Mouse (Mus musculus): ENCODE results near the gene Car3. TPM values are rescaled to one million over a fixed set of nuclear protein-coding genes. Genes with fewer than 3 reads are reported as not detected.

Car3 gene
- polyA plus RNA-seq, 1 experiment from 2014 or later, result 2.9 TPM

DNA sequence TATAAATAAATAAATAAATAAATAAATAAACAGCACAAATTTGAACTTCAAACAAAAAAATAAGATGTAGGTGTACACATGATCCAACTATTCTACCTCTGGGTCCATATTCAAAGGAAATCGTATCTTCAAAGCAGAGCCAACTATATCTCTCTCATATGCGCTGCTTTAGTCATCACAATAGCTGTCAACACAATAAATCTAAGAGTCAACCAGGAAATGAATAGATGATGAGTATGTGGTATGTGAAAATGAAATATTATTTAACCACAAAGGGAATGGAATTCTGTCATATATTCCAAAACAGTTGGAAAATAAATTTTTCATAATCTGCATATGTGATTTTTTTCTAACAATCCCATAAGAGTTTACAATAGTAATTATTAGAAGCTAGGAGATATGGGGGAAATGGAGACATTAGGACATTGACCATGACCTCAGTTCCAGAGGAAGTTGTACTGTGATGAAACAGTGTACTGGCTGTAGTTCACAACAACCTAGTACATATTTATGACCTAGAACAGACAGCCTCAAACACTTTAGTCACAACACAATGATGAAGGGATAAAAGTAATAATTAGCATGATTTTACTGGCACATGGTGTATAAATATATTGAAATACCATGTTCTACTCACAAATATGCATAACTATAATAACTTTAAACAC is 14.6 kb upstream of the Car3 start:
- no peak overlapping the region for H3K9ac ChIP-seq (ENCODE audit: low read length)
- no peak for ATAC-seq (ENCODE audit: insufficient number of reproducible peaks, low FRiP score, low TSS enrichment, low read depth)
- 84% methylated on average over 2 of the region's 2 CpGs for WGBS

DNA sequence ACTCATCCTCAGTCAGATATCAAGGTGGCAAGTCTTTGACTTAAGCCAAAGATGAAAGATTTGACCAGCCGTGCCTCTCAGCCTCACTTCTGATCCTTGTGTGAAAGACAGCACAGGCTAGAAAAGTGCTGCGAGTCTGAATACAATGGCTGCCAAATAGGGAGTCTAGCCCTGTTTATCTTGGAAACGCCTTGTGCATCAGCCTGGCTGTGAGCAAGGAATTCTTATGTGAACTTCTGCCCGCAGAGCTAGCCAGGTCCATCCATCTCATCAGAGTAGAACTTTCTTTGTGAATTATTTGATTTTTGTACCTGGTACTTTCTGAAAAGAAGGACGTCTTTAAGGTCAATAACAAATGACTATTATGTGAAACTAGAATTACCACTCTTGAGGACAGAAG is 9.3 kb upstream of the Car3 start:
- DNase-seq (ENCODE audit: low spot score), result no peak
- no peaks in the 10 kb centered on the region for H3K9me3 ChIP-seq (ENCODE audit: control insufficient read depth, low read length)
- H3K4me3 ChIP-seq (ENCODE audit: low read depth, low read length), result no peak overlapping the region
- no peaks in the 10 kb centered on the region for H3K27me3 ChIP-seq (ENCODE audit: control insufficient read depth, insufficient read depth, low read length)
- ATAC-seq (ENCODE audit: insufficient number of reproducible peaks, low FRiP score, low TSS enrichment, low read depth), result no peak
- no peak overlapping the region for H3K9ac ChIP-seq (ENCODE audit: low read length)
- WGBS, result 83% methylated on average over 5 of the region's 5 CpGs
- no peaks in the 10 kb centered on the region for H3K36me3 ChIP-seq (ENCODE audit: control insufficient read depth, insufficient read depth, low read length)
- H3K4me2 ChIP-seq (ENCODE audit: low read depth, severe bottlenecking), result no peak overlapping the region
- H3K4me1 ChIP-seq (ENCODE audit: control insufficient read depth, insufficient read depth, low read length), result no peaks in the 10 kb centered on the region
- no peak overlapping the region for H3K27ac ChIP-seq (replicated peaks; ENCODE audit: low read depth, low read length)

More for the DNA sequence above, 14.6 kb upstream of the Car3 start:
- Histone ChIP-seq H3K27me3 (ENCODE audit: control insufficient read depth, insufficient read depth, low read length) (no peaks in the 10 kb centered on the region), H3K4me2 (ENCODE audit: low read depth, severe bottlenecking) (no peak overlapping the region), H3K9me3 (ENCODE audit: control insufficient read depth, low read length) (no peaks in the 10 kb centered on the region), H3K4me3 (ENCODE audit: low read depth, low read length) (no peak overlapping the region), H3K36me3 (ENCODE audit: control insufficient read depth, insufficient read depth, low read length) (no peaks in the 10 kb centered on the region), H3K27ac (replicated peaks; ENCODE audit: low read depth, low read length) (no peak overlapping the region), H3K4me1 (ENCODE audit: control insufficient read depth, insufficient read depth, low read length) (no peaks in the 10 kb centered on the region)
- no peak for DNase-seq (ENCODE audit: low spot score)

DNA sequence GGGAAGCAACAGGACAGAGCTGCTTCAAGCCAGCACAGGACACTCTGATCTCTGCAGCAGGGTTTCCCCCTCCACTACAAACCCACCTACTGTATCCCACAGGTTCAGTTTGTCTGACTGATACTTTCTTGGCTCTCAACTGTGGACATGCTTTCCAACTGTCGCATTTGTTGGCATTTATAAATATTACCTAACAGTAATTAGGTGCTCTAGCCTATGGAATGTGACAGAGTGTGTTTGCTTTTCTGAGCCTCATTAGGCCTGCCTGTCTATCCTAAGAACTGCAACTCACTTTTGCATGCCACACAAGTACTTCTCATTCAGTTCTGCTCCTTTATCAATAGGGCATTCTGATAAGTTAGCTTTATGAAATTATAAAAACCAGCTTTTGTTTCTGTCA is 8.9 kb upstream of the Car3 start:
- 74% methylated on average over 1 of the region's 1 CpGs for WGBS
- DNase-seq (ENCODE audit: low spot score), result no peak
- H3K9ac ChIP-seq (ENCODE audit: low read length), result no peak overlapping the region
- no peak for ATAC-seq (ENCODE audit: insufficient number of reproducible peaks, low FRiP score, low TSS enrichment, low read depth)
- no peaks in the 10 kb centered on the region for H3K36me3 ChIP-seq (ENCODE audit: control insufficient read depth, insufficient read depth, low read length)
- no peak overlapping the region for H3K4me2 ChIP-seq (ENCODE audit: low read depth, severe bottlenecking)
- no peaks in the 10 kb centered on the region for H3K27me3 ChIP-seq (ENCODE audit: control insufficient read depth, insufficient read depth, low read length)
- H3K4me3 ChIP-seq (ENCODE audit: low read depth, low read length), result no peak overlapping the region
- H3K4me1 ChIP-seq (ENCODE audit: control insufficient read depth, insufficient read depth, low read length), result no peaks in the 10 kb centered on the region
- H3K27ac ChIP-seq (replicated peaks; ENCODE audit: low read depth, low read length), result no peak overlapping the region
- no peaks in the 10 kb centered on the region for H3K9me3 ChIP-seq (ENCODE audit: control insufficient read depth, low read length)

DNA sequence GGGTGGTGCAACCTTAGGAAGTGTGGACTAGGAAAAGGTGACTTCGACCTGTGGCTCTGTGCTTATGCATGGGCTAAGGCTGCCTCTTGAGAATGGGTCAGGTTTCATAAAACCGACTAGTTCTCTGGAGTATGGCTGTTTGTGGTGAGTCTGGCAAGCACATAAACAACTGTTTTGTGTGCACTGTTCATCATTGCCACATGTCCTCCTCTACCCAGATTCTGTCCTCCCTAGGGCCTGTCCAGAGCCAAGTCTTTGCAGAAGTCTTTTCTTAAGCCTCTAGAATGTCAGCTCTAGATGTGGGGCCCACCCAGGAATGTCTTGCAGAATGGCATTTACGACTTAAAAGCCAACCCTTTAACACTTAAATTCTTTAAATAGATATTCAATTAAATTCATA is 5.4 kb upstream of the Car3 start:
- Histone ChIP-seq H3K4me2 (ENCODE audit: low read depth, severe bottlenecking) (no peak overlapping the region), H3K9ac (ENCODE audit: low read length) (no peak overlapping the region), H3K4me1 (ENCODE audit: control insufficient read depth, insufficient read depth, low read length) (no peaks in the 10 kb centered on the region), H3K9me3 (ENCODE audit: control insufficient read depth, low read length) (no peaks in the 10 kb centered on the region), H3K27me3 (ENCODE audit: control insufficient read depth, insufficient read depth, low read length) (no peaks in the 10 kb centered on the region), H3K36me3 (ENCODE audit: control insufficient read depth, insufficient read depth, low read length) (no peaks in the 10 kb centered on the region), H3K27ac (replicated peaks; ENCODE audit: low read depth, low read length) (no peak overlapping the region), H3K4me3 (ENCODE audit: low read depth, low read length) (no peak overlapping the region)
- WGBS, result 85% methylated on average over 3 of the region's 3 CpGs
- no peak for ATAC-seq (ENCODE audit: insufficient number of reproducible peaks, low FRiP score, low TSS enrichment, low read depth)
- DNase-seq (ENCODE audit: low spot score), result no peak

DNA sequence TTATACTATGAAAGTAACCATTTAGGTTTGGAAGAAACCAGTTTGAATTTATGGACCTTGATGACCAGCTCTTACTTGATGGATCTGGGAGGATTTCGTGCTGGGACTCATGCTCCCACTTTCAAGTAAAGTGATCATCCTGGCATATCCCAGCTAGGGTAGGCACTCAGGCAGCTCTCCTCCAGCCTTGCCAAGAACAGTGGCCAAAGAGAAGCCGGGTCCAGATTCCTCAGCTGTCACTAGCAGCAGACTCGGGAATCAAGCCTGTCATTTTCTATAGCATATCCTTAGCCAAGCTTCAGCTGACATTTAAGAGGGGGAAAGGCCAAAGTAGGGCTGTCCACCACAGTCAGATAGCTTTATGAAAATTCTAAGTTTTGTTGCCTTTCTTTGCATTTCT is 3.0 kb upstream of the Car3 start:
- no peak overlapping the region for H3K27ac ChIP-seq (replicated peaks; ENCODE audit: low read depth, low read length)
- H3K36me3 ChIP-seq (ENCODE audit: control insufficient read depth, insufficient read depth, low read length), result no peaks in the 10 kb centered on the region
- no peak for DNase-seq (ENCODE audit: low spot score)
- H3K4me3 ChIP-seq (ENCODE audit: low read depth, low read length), result no peak overlapping the region
- H3K4me2 ChIP-seq (ENCODE audit: low read depth, severe bottlenecking), result no peak overlapping the region
- WGBS, result 86% methylated on average over 3 of the region's 3 CpGs
- no peaks in the 10 kb centered on the region for H3K27me3 ChIP-seq (ENCODE audit: control insufficient read depth, insufficient read depth, low read length)
- no peak for ATAC-seq (ENCODE audit: insufficient number of reproducible peaks, low FRiP score, low TSS enrichment, low read depth)
- H3K9ac ChIP-seq (ENCODE audit: low read length), result no peak overlapping the region
- no peaks in the 10 kb centered on the region for H3K9me3 ChIP-seq (ENCODE audit: control insufficient read depth, low read length)
- no peaks in the 10 kb centered on the region for H3K4me1 ChIP-seq (ENCODE audit: control insufficient read depth, insufficient read depth, low read length)

DNA sequence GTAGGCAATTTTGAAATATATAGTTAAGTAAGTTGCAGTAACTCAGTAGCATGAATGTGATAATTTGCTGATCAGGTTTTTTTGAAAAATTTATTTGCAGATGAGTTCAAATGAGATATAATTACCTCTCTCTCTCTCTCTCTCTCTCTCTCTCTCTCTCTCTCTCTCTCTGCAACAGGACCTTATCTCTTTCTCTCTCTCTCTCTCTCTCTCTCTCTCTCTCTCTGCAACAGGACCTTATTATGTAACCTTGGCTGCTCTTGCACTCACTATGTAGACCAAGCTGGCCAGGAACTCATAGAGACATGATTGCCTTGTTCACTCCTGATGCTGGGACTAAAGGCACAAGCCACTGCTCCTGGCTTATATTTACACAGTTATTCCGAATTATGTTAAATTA is 2.1 kb upstream of the Car3 start:
- Histone ChIP-seq H3K4me2 (ENCODE audit: low read depth, severe bottlenecking) (no peak overlapping the region), H3K4me1 (ENCODE audit: control insufficient read depth, insufficient read depth, low read length) (no peaks in the 10 kb centered on the region), H3K27ac (replicated peaks; ENCODE audit: low read depth, low read length) (no peak overlapping the region), H3K9ac (ENCODE audit: low read length) (no peak overlapping the region), H3K4me3 (ENCODE audit: low read depth, low read length) (no peak overlapping the region), H3K9me3 (ENCODE audit: control insufficient read depth, low read length) (no peaks in the 10 kb centered on the region), H3K27me3 (ENCODE audit: control insufficient read depth, insufficient read depth, low read length) (no peaks in the 10 kb centered on the region), H3K36me3 (ENCODE audit: control insufficient read depth, insufficient read depth, low read length) (no peaks in the 10 kb centered on the region)
- 86% methylated on average over 1 of the region's 1 CpGs for WGBS
- no peak for ATAC-seq (ENCODE audit: insufficient number of reproducible peaks, low FRiP score, low TSS enrichment, low read depth)
- no peak for DNase-seq (ENCODE audit: low spot score)

DNA sequence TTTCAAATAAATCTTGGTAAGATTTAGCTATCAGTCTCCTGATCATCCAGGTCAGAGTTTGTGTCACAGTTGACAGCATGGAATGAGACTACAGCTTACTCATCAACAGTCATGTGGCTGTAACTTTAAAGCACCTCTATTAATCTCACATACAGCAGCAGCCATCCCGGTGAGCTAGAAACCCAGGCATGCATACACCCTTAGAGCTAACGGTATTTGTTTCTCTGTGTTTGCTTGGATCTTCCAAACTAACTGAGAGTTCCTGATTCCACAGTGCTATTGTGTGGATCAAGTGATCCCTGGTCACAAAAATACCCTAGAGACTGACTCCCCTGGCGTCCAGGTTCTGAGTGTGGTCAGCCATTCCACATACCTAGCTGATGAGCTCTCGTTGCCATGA is 1.5 kb upstream of the Car3 start:
- Histone ChIP-seq H3K27me3 (ENCODE audit: control insufficient read depth, insufficient read depth, low read length) (no peaks in the 10 kb centered on the region), H3K4me2 (ENCODE audit: low read depth, severe bottlenecking) (no peak overlapping the region), H3K36me3 (ENCODE audit: control insufficient read depth, insufficient read depth, low read length) (no peaks in the 10 kb centered on the region), H3K4me3 (ENCODE audit: low read depth, low read length) (no peak overlapping the region), H3K4me1 (ENCODE audit: control insufficient read depth, insufficient read depth, low read length) (no peaks in the 10 kb centered on the region), H3K9ac (ENCODE audit: low read length) (no peak overlapping the region), H3K27ac (replicated peaks; ENCODE audit: low read depth, low read length) (no peak overlapping the region), H3K9me3 (ENCODE audit: control insufficient read depth, low read length) (no peaks in the 10 kb centered on the region)
- 48% methylated on average over 4 of the region's 4 CpGs for WGBS
- no peak for DNase-seq (ENCODE audit: low spot score)
- no peak for ATAC-seq (ENCODE audit: insufficient number of reproducible peaks, low FRiP score, low TSS enrichment, low read depth)

DNA sequence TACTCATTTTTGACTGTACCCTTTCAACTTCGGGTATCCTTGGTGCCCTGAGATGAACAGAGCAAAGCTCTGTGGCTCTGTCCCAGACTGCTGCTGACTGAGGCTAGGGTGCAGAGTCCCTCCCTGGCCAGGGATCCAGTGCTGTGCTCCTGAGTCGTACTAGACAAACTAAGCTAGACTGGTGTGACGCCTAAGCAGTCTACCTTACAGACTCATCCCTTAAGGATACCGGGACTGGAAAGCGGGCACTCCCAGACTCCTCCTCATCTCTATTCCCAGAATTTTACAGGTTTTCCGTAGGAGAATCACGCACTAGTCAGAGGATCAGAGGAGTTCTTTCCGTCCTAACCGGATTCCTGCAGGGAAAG is 674 bp upstream of the Car3 start:
- peak; percentile 50 for DNase-seq (ENCODE audit: low spot score)
- no peaks in the 10 kb centered on the region for H3K27me3 ChIP-seq (ENCODE audit: control insufficient read depth, insufficient read depth, low read length)
- H3K36me3 ChIP-seq (ENCODE audit: control insufficient read depth, insufficient read depth, low read length), result no peaks in the 10 kb centered on the region
- peak; percentile 79 for ATAC-seq (ENCODE audit: insufficient number of reproducible peaks, low FRiP score, low TSS enrichment, low read depth)
- no peak overlapping the region for H3K27ac ChIP-seq (replicated peaks; ENCODE audit: low read depth, low read length)
- no peaks in the 10 kb centered on the region for H3K9me3 ChIP-seq (ENCODE audit: control insufficient read depth, low read length)
- H3K4me2 ChIP-seq (ENCODE audit: low read depth, severe bottlenecking), result peak overlapping the region; percentile 75
- H3K4me3 ChIP-seq (ENCODE audit: low read depth, low read length), result peak overlapping the region; percentile 32
- WGBS, result 0% methylated on average over 9 of the region's 9 CpGs
- peak overlapping the region; percentile 50 for H3K9ac ChIP-seq (ENCODE audit: low read length)
- H3K4me1 ChIP-seq (ENCODE audit: control insufficient read depth, insufficient read depth, low read length), result no peaks in the 10 kb centered on the region

DNA sequence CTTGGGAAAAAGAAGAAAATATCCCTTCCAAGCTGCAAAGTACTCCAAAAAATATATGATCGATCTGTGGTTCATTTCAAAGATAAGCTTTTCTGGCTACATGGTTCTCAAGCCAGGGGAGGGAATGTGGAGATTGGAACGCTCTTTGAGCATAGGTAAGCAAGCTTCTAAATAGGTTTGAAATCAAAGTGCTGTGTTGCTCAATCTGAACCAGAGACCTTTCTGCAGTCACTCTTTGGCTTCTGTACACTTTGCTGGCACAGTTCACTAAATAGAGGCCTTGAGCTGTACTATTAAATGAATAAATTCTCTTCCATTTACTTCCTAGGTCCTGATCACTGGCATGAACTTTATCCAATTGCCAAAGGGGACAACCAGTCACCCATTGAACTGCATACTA is 610 bp downstream of the Car3 start:
- Histone ChIP-seq H3K36me3 (ENCODE audit: control insufficient read depth, insufficient read depth, low read length) (no peaks in the 10 kb centered on the region), H3K9me3 (ENCODE audit: control insufficient read depth, low read length) (no peaks in the 10 kb centered on the region), H3K4me2 (ENCODE audit: low read depth, severe bottlenecking) (no peak overlapping the region), H3K4me1 (ENCODE audit: control insufficient read depth, insufficient read depth, low read length) (no peaks in the 10 kb centered on the region), H3K27me3 (ENCODE audit: control insufficient read depth, insufficient read depth, low read length) (no peaks in the 10 kb centered on the region), H3K27ac (replicated peaks; ENCODE audit: low read depth, low read length) (no peak overlapping the region), H3K4me3 (ENCODE audit: low read depth, low read length) (no peak overlapping the region), H3K9ac (ENCODE audit: low read length) (no peak overlapping the region)
- ATAC-seq (ENCODE audit: insufficient number of reproducible peaks, low FRiP score, low TSS enrichment, low read depth) (no peak), DNase-seq (ENCODE audit: low spot score) (no peak)
- WGBS, result 100% methylated on average over 2 of the region's 2 CpGs
